Mouse (Mus musculus) frontal cortex, postnatal 10 days (tissue): Measurements from ENCODE around the gene Serpinf2.
"Not testable (repeated sequence)": the region's sequence is repeated elsewhere in the genome, so short reads cannot be mapped to it uniquely, and the experiment has no call there.

Experiments
- DNase-seq, 2 experiments: peaks; one replicate each; pipeline ENCODE4 v3.0.0; 2022; ENCODE audit warnings: low spot score in 2 of 2, mixed read lengths in 1 of 2

The Serpinf2 gene

GRCm38 (mm10) chr11:75395611-75396010 is 43.8 kb downstream of the Serpinf2 start:
- DNase-seq: no peak

GRCm38 (mm10) chr11:75383529-75383928 is 55.9 kb downstream of the Serpinf2 start:
- not testable (repeated sequence) for DNase-seq
